Mouse (Mus musculus) CH12.LX (cell line): ENCODE measurements around the gene Prrx1. TPM values are rescaled to one million over a fixed set of nuclear protein-coding genes. Genes with fewer than 3 reads are reported as not detected.

ENCODE experiments used
- DNase-seq: peaks from one replicate; pipeline ENCODE4 v3.0.0-alpha.2; 2013; ENCODE audit errors: extremely low read depth
- H3K27ac ChIP-seq: 2 replicates; pipeline ENCODE4 v1.5.1; 2012; ENCODE audit warnings: low read depth, mild to moderate bottlenecking, control low read depth, moderate library complexity; ENCODE audit not compliant: insufficient read depth
- H3K27me3 ChIP-seq: replicated peaks from 2 replicates; pipeline ENCODE3; 2012; ENCODE audit warnings: inconsistent platforms
- H3K36me3 ChIP-seq, 2 experiments: replicated peaks in 1 of 2; 2 replicates each; pipeline versions ENCODE3 to v1.6.1; 2012; ENCODE audit warnings: inconsistent platforms in 1 of 2, low read length in 1 of 2, mild to moderate bottlenecking in 1 of 2, mixed read lengths in 1 of 2, moderate library complexity in 1 of 2; ENCODE audit not compliant: control insufficient read depth in 1 of 2, insufficient read depth in 1 of 2
- H3K4me1 ChIP-seq, 2 experiments: 2 replicates each; pipeline ENCODE4 v1.6.1; 2012; ENCODE audit warnings: inconsistent platforms in 1 of 2, moderate library complexity in 1 of 2; ENCODE audit not compliant: insufficient read depth in 2 of 2, control insufficient read depth in 1 of 2
- H3K4me2 ChIP-seq: 2 replicates; pipeline ENCODE4 v1.6.1; 2012; ENCODE audit warnings: low read depth, mild to moderate bottlenecking, control low read depth; ENCODE audit not compliant: poor library complexity, insufficient read depth, severe bottlenecking
- H3K4me3 ChIP-seq, 3 experiments: fragments of 150-350 bp in 1 of 3; sonication (generic) in 1 of 3; replicated peaks in 1 of 3; 2 replicates each; pipeline versions ENCODE3 to v1.5.1; 2011 to 2012; ENCODE audit warnings: low read depth in 2 of 3, low read length in 2 of 3, mild to moderate bottlenecking in 2 of 3, moderate library complexity in 2 of 3, control low read depth in 1 of 3, improper control_type of control experiment in 1 of 3, inconsistent platforms in 1 of 3, mixed read lengths in 1 of 3; ENCODE audit not compliant: poor library complexity in 1 of 3
- H3K79me2 ChIP-seq: replicated peaks from 2 replicates; pipeline ENCODE4 v1.6.1; 2012; ENCODE audit warnings: mild to moderate bottlenecking, moderate library complexity; ENCODE audit not compliant: control insufficient read depth, poor library complexity, insufficient read depth, severe bottlenecking; ENCODE audit errors: extremely low read depth
- H3K9ac ChIP-seq: 2 replicates; pipeline ENCODE4 v1.6.1; 2012; ENCODE audit warnings: low read depth, mild to moderate bottlenecking, control low read depth, moderate library complexity; ENCODE audit not compliant: insufficient read depth
- H3K9me3 ChIP-seq: replicated peaks from 2 replicates; pipeline ENCODE3; 2012; ENCODE audit warnings: low read length, inconsistent platforms, mixed read lengths
- CHD1 ChIP-seq: IDR thresholded peaks from 2 replicates; pipeline ENCODE4 v1.6.1; 2012; ENCODE audit warnings: low read depth, low read length, improper control_type of control experiment, inconsistent platforms
- CTCF ChIP-seq, 2 experiments: IDR thresholded peaks in 1 of 2; conservative IDR thresholded peaks in 1 of 2; 2 replicates each; pipeline ENCODE4 v1.5.1; 2011 to 2012; ENCODE audit warnings: low read depth in 2 of 2, low read length in 2 of 2, improper control_type of control experiment in 1 of 2, inconsistent platforms in 1 of 2, mild to moderate bottlenecking in 1 of 2, moderate library complexity in 1 of 2
- E2F4 ChIP-seq: IDR thresholded peaks from 2 replicates; pipeline ENCODE4 v1.6.1; 2011; ENCODE audit warnings: low read depth, low read length, improper control_type of control experiment; ENCODE audit not compliant: insufficient replicate concordance
- EP300 ChIP-seq: IDR thresholded peaks from 2 replicates; pipeline ENCODE4 v1.6.1; 2011; ENCODE audit warnings: low read length, improper control_type of control experiment
- GABPA ChIP-seq: IDR thresholded peaks from 2 replicates; pipeline ENCODE4 v1.6.1; 2012; ENCODE audit warnings: low read depth, low read length, improper control_type of control experiment, inconsistent platforms; ENCODE audit not compliant: insufficient replicate concordance
- HCFC1 ChIP-seq: IDR thresholded peaks from 2 replicates; pipeline ENCODE4 v1.6.1; 2012; ENCODE audit warnings: low read depth, mild to moderate bottlenecking, inconsistent platforms, low read length, improper control_type of control experiment
- IRF4 ChIP-seq: IDR thresholded peaks from 2 replicates; pipeline ENCODE4 v1.6.1; 2014; ENCODE audit warnings: low read depth, mild to moderate bottlenecking, inconsistent platforms, low read length, improper control_type of control experiment
- JUND ChIP-seq: conservative IDR thresholded peaks from 2 replicates; pipeline ENCODE4 v1.6.1; 2011; ENCODE audit warnings: low read depth, low read length, improper control_type of control experiment
- KAT2A ChIP-seq: IDR thresholded peaks from 2 replicates; pipeline ENCODE4 v1.6.1; 2012; ENCODE audit warnings: low read length, improper control_type of control experiment, inconsistent platforms; ENCODE audit not compliant: insufficient replicate concordance
- MAFK ChIP-seq: IDR thresholded peaks from 2 replicates; pipeline ENCODE4 v1.6.1; 2011; ENCODE audit warnings: low read length, improper control_type of control experiment; ENCODE audit not compliant: insufficient replicate concordance
- MAX ChIP-seq: IDR thresholded peaks from 2 replicates; pipeline ENCODE4 v1.6.1; 2011; ENCODE audit warnings: low read length, improper control_type of control experiment
- NRF1 ChIP-seq: IDR thresholded peaks from 2 replicates; pipeline ENCODE4 v1.6.1; 2014; ENCODE audit warnings: low read depth, mild to moderate bottlenecking, inconsistent platforms, low read length, improper control_type of control experiment, moderate library complexity
- POLR2A ChIP-seq: IDR thresholded peaks from 2 replicates; pipeline ENCODE4 v1.6.1; 2011; ENCODE audit warnings: low read depth, mild to moderate bottlenecking, improper control_type of control experiment, low read length
- POLR2AphosphoS2 ChIP-seq: IDR thresholded peaks from 2 replicates; pipeline ENCODE4 v1.6.1; 2011; ENCODE audit warnings: low read depth, low read length, improper control_type of control experiment
- UBTF ChIP-seq: IDR thresholded peaks from 2 replicates; pipeline ENCODE4 v1.6.1; 2012; ENCODE audit warnings: low read depth, mild to moderate bottlenecking, inconsistent platforms, low read length, improper control_type of control experiment, moderate library complexity
- USF1 ChIP-seq: IDR thresholded peaks from 2 replicates; pipeline ENCODE4 v1.6.1; 2014; ENCODE audit warnings: low read depth, mild to moderate bottlenecking, inconsistent platforms, low read length, improper control_type of control experiment
- USF2 ChIP-seq: conservative IDR thresholded peaks from 2 replicates; pipeline ENCODE4 v1.6.1; 2011; ENCODE audit warnings: low read depth, low read length, improper control_type of control experiment
- ZC3H11A ChIP-seq: IDR thresholded peaks from 2 replicates; pipeline ENCODE4 v1.6.1; 2012; ENCODE audit warnings: low read depth, mild to moderate bottlenecking, inconsistent platforms, low read length, improper control_type of control experiment
- ZMIZ1 ChIP-seq: IDR thresholded peaks from 2 replicates; pipeline ENCODE4 v1.6.1; 2012; ENCODE audit warnings: low read depth, mild to moderate bottlenecking, inconsistent platforms, low read length, improper control_type of control experiment
- dilution Hi-C: fragments of 300-500 bp; cut with MboI; formaldehyde crosslinking; loops from 2 replicates; pipeline ENCODE4 v1.14.3; 2020; ENCODE audit warnings: low sequenced_read_pairs; ENCODE audit not compliant: extremely low pct_unique_long_range_greater_than_20kb, extremely low pct_ligation_motif_present
- in situ Hi-C: fragments of 300-500 bp; cut with MboI; formaldehyde crosslinking; loops from 3 replicates; pipeline ENCODE4 v1.14.3; 2019; ENCODE audit warnings: low sequenced_read_pairs, low pct_ligation_motif_present, low pct_unique_long_range_greater_than_20kb, mixed read lengths
- polyA plus RNA-seq: library from polyadenylated mRNA; unstranded; fragments of >175 nt; gene quantifications from 2 replicates; pipeline ENCODE4 v1.2.1, GENCODE M21; 2012; ENCODE audit warnings: low read depth; ENCODE audit not compliant: insufficient read length
- total RNA-seq, 2 experiments: library from RNA; depleted of rRNA; stranded (reverse); fragments of 300-350 nt in 1 of 2; fragments of >200 nt in 1 of 2; gene quantifications; 2 replicates each; pipeline ENCODE4 v1.2.3; 2012 to 2014

Prrx1 gene
- total and polyA plus RNA-seq, 3 experiments, result not detected

DNA sequence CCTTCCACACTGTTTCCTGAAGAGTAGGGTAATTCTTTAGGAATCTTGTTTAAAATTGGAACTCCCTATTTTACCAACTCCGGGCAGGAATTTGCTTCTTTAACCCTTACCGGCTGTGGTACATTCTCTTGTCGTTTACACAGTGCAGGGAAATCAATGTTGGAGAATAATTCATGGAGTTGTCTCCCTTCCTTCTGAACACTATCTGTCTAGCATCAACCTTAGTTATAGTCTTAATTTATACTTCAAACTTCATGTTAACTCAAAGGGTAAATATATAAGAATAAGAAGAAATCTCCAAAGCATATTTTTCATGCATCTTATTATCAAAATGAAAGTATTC is 25.7 kb upstream of the Prrx1 start:
- dilution Hi-C loops, result no loop called here
- in situ Hi-C loops, result no loop called here
- H3K9me3 ChIP-seq, result no peaks in the 10 kb centered on the region
- no peaks in the 10 kb centered on the region for H3K79me2 ChIP-seq
- H3K27me3 ChIP-seq, result no peaks in the 10 kb centered on the region
- H3K27ac ChIP-seq, result no peak overlapping the region
- H3K4me3 ChIP-seq, result no peak overlapping the region
- DNase-seq, result no peak
- H3K9ac ChIP-seq, result no peak overlapping the region
- no peak overlapping the region; the same call in 1 of the 2 replicates for H3K4me2 ChIP-seq
- no peaks in the 10 kb centered on the region for H3K36me3 ChIP-seq
- peaks cover 0 to 3% of the 10 kb centered on the region in 2 experiments; a peak in 1 of 4 replicates for H3K4me1 ChIP-seq
- no peak for TF ChIP-seq E2F4
- no peak for TF ChIP-seq CHD1
- no peak for TF ChIP-seq USF2
- TF ChIP-seq POLR2A, result no peak
- no peak for TF ChIP-seq USF1
- TF ChIP-seq CTCF (conservative IDR thresholded peaks at IDR 0.05 in 1 of 2, IDR thresholded peaks at IDR 0.05 in 1 of 2; ENCODE audit: low read depth in 2 of 2, low read length in 2 of 2), result no peak
- no peak for TF ChIP-seq JUND
- no peak for TF ChIP-seq MAFK
- no peak for TF ChIP-seq GABPA
- no peak for TF ChIP-seq EP300
- no peak for TF ChIP-seq ZC3H11A
- TF ChIP-seq IRF4, result no peak
- TF ChIP-seq UBTF, result no peak

DNA sequence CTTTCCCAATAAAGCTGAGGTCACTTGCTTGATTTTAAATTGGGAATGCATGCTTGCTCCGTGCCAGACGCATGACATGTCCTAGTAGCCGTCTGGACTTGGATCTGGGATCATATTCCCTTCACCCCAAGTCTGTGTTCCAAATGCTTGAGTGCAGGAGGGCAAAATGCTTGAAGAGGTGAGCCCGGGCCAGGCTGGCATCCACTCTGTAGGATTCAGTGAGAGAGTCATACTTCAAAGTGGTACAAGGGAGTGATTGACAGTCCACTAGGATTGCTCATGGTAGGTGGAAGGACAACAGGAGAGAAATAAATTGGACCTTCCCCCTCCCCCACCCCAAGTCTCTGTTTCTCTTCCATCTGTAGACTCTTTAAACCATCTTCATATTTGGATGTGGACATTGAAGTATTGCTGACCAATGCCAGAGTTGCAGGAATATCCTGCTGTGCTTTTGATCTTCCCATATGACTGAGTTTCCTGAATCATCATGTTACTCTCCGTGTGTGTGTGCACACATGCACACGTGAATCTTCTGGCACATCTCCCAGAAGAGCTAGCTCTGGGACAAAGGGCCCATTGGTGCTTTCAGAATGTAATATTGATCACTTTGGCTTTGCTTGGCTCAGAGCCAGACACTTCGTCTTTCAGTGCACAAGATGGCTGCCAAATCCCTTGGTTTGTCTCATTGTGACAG is 25.2 kb upstream of the Prrx1 start:
- in situ Hi-C loops (no loop called here), dilution Hi-C loops (no loop called here)
- DNase-seq, result no peak
- Histone ChIP-seq H3K9me3 (no peaks in the 10 kb centered on the region), H3K4me2 (no peak overlapping the region; the same call in 1 of the 2 replicates), H3K9ac (no peak overlapping the region), H3K79me2 (no peaks in the 10 kb centered on the region), H3K4me3 (no peak overlapping the region), H3K27me3 (no peaks in the 10 kb centered on the region), H3K27ac (no peak overlapping the region)
- no peak for TF ChIP-seq UBTF
- no peak for TF ChIP-seq POLR2AphosphoS2
- TF ChIP-seq ZMIZ1, result no peak
- no peak for TF ChIP-seq MAFK
- no peak for TF ChIP-seq KAT2A
- TF ChIP-seq USF2, result no peak
- TF ChIP-seq MAX, result no peak
- TF ChIP-seq NRF1, result no peak
- TF ChIP-seq HCFC1, result no peak
- no peak for TF ChIP-seq POLR2A
- TF ChIP-seq, all 38 proteins: peak for 0
- Histone ChIP-seq H3K4me1 (peaks cover 0 to 3% of the 10 kb centered on the region in 2 experiments; a peak in 1 of 4 replicates), H3K36me3 (no peaks in the 10 kb centered on the region)
